Mouse (Mus musculus) right cerebral cortex, postnatal 14 days (tissue): ENCODE results near the gene Txndc15.
"Not testable (repeated sequence)": the region's sequence is repeated elsewhere in the genome, so short reads cannot be mapped to it uniquely, and the experiment has no call there.

Source experiments
- DNase-seq: peaks from one replicate; pipeline ENCODE4 v3.0.0; 2022

The Txndc15 gene

GRCm38 (mm10) chr13:55714501-55715166 lies at the start of gene Txndc15:
Txndc15 (plus strand) TSS chr13:55714650.
- peak; percentile 87 for DNase-seq

GRCm38 (mm10) chr13:55668550-55668949 lies 45.9 kb upstream of the Txndc15 start:
- peak; percentile 38 for DNase-seq

GRCm38 (mm10) chr13:55672711-55673110 lies 41.7 kb upstream of the Txndc15 start:
- DNase-seq: no peak

- DNase-seq: no peak
Observed at GRCm38 (mm10) chr13:55677364-55677763, 37.1 kb upstream of the Txndc15 start.

DNA sequence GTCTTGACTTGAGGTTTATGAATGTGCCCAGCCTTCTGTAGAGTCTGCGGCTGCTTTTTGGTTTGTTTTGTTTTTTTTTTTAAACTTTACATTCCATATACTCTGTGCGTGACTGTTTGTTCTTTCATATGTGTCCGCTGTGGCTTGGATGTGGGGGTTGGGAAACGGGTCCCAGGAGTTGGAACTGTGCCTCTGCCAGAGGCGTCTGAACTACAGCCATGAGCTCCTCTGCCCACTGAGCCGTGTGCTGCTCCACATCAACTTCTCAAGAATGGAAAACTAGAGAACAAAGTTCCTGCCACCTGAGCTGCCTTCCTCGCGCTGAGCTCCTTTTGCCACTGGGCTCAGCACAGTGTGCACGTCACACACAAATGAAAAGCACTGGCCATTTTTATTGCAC lies 32.2 kb upstream of the Txndc15 start:
- no peak for DNase-seq

- no peak for DNase-seq
Observed at GRCm38 (mm10) chr13:55683581-55683980, 30.9 kb upstream of the Txndc15 start.

DNA sequence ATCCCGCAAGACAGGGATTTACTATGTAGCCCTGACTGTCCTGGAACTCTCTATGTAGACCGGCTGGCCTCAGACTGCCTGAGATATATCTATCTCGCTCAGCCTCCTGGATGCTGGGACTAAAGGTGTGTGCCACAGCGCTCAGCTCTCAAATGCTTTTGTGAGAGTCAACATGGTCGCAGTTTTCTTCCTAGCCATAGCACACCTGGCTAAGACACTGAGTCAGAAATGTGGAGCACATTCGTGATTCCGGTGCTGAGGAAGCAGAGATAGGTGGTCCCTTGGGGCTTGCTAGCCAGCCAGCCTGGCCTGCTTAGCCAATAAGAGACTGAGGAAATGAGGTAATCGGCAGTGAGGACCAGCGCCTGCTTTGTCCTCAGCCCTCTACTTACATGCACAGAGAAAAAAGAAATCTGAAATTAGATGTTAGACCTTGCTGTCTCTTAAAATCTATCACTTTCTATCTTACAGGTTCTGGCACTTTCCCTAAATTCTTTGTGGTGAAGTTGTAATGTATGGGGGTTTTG lies 28.3 kb upstream of the Txndc15 start:
- DNase-seq: no peak

GRCm38 (mm10) chr13:55687927-55688602 lies 26.4 kb upstream of the Txndc15 start:
- no peak for DNase-seq

- peak; percentile 90 for DNase-seq
Observed at GRCm38 (mm10) chr13:55692535-55693242, 21.8 kb upstream of the Txndc15 start, which contains the start of gene B230219D22Rik. B230219D22Rik (plus strand) TSS chr13:55693124.

DNA sequence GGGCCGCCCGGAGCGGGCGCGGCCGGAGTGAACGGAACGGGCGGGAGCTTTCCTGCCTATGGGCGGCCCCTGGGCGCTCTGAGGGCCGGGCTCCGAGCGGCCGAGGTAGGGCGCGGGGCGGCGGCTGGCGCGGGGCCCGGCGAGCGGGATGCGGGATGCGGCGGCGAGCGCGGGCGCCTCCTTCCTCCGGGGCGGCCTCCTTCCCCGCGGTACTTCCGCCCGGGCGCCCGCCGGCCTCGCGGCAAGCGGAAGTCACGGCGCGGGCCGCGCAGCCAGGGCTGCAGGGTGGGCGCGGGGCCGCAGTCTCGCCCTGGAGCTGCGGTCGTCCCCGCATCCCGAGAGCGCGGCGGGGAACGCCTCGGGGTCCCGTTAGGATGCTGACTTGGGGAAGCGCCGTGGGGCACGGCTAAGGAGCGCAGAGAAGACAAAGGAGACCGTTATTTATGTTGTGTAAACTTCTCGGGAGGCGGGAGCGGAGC lies 21.2 kb upstream of the Txndc15 start:
- DNase-seq: peak; percentile 39

DNA sequence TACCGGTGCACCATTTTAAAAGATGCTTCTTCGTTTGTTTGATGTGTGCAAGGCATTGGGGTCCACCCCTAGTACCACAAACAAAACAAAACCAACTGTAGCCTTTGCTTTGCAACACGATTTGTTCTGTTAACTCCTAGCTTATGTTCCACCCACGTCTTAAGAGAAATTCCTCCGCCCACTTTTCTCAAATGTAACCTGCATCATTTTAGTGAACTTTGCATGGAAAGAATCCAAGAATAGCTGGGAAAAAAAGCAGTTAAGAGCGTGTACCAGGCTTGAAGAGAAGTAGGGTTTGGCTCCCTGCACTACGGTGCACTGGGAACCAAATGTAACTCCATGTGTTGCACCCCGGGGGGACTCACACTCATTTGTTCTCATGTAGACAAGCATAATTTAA lies 20.3 kb upstream of the Txndc15 start:
- no peak for DNase-seq

DNA sequence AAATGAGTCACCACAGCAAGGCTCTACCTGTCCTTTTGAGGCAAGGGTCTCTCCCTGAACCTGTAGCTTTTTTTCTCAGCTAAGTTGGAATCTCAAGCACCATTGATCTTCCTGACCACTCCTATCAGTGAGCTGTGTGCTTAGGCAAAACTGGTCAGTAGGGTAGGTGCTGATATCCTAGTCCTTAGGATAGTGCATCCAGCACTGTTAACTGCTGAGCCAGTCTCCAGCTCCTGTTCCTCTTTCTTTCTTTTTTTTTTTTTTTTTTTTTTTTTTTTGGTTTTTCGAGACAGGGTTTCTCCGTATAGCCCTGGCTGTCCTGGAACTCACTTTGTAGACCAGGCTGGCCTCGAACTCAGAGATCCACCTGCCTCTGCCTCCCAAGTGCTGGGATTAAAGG lies 18.5 kb upstream of the Txndc15 start:
- DNase-seq: not testable (repeated sequence)

GRCm38 (mm10) chr13:55704301-55704700 lies 10.1 kb upstream of the Txndc15 start:
- no peak for DNase-seq

- DNase-seq: no peak
Observed at GRCm38 (mm10) chr13:55712846-55713245, 1.6 kb upstream of the Txndc15 start.

DNA sequence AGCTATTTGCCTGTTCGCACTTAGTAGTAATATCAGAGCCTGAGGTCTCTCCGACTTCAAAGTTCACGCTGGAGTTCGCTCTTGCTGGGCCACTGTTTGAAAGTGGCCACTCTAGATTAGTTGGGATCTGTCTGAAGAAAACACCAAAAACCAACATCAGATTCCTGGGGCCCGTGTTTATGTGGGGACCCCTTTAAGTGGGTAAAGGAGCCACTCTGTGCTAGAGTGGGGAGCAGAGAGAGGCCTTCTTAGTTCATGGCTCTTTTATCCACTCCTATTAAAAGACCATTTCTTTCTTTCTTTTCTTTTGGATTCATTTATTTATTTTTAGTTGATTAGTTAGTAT lies 690 bp downstream of the Txndc15 start:
- no peak for DNase-seq

- DNase-seq: no peak
Observed at GRCm38 (mm10) chr13:55715908-55716510, 1.6 kb downstream of the Txndc15 start.

GRCm38 (mm10) chr13:55721516-55721915 lies 7.1 kb downstream of the Txndc15 start:
- DNase-seq: no peak

GRCm38 (mm10) chr13:55721995-55722394 lies 7.5 kb downstream of the Txndc15 start:
- no peak for DNase-seq

- no peak for DNase-seq
Observed at GRCm38 (mm10) chr13:55726598-55727119, 12.2 kb downstream of the Txndc15 start.

- peak; percentile 88 for DNase-seq
Observed at GRCm38 (mm10) chr13:55727120-55727838, 12.8 kb downstream of the Txndc15 start, which contains the start of gene Pcbd2. Pcbd2 (plus strand) TSS chr13:55727368.

DNA sequence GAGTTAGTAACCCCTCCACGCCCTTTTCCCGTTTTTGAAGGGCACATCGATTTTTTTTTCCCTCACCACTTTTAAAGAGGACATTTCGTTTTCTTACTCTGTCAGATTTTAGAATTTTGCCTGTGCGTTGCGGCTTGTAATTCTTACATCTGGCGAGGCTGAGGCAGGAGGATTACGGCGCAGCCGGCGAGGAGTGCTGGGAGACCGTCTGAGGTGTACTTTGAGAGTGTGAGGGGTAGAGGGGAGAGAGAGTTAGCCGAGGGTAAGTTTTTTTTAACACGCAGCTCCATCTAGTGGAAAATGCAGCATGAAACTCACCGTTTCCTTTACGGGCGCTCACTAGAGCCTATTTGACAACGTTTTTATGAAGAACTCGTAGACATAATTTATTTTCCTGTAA lies 13.4 kb downstream of the Txndc15 start:
- peak; percentile 53 for DNase-seq

GRCm38 (mm10) chr13:55730716-55731115 lies 16.3 kb downstream of the Txndc15 start:
- DNase-seq: no peak
